Mouse (Mus musculus) forebrain, embryonic 10.5 days (tissue): ENCODE data around the gene Olfr902. TPM values are rescaled to one million over a fixed set of nuclear protein-coding genes. Genes with fewer than 3 reads are reported as not detected.
"Not testable (repeated sequence)": the region's sequence is repeated elsewhere in the genome, so short reads cannot be mapped to it uniquely, and the experiment has no call there.

Source experiments
- DNase-seq: peaks from one replicate; pipeline ENCODE4 v3.0.0-alpha.2; 2017; ENCODE audit warnings: low spot score; ENCODE audit errors: extremely low spot score
- H3K27ac ChIP-seq: fragments of 300-500 bp; sonication (generic); 2 replicates; pipeline ENCODE4 v1.5.1; 2016; ENCODE audit warnings: mild to moderate bottlenecking
- H3K27me3 ChIP-seq: fragments of 300-500 bp; sonication (generic); 2 replicates; pipeline ENCODE4 v1.6.1; 2016; ENCODE audit warnings: mild to moderate bottlenecking; ENCODE audit not compliant: poor library complexity, severe bottlenecking
- H3K36me3 ChIP-seq: fragments of 300-500 bp; sonication (generic); replicated peaks from 2 replicates; pipeline ENCODE4 v1.6.1; 2016; ENCODE audit warnings: mild to moderate bottlenecking, moderate library complexity
- H3K4me1 ChIP-seq: fragments of 300-500 bp; sonication (generic); 2 replicates; pipeline ENCODE4 v1.6.1; 2016
- H3K4me3 ChIP-seq: fragments of 300-500 bp; sonication (generic); 2 replicates; pipeline ENCODE4 v1.5.1; 2016; ENCODE audit warnings: mild to moderate bottlenecking, moderate library complexity
- H3K9me3 ChIP-seq: fragments of 300-500 bp; sonication (generic); 2 replicates; pipeline ENCODE4 v1.6.1; 2016; ENCODE audit warnings: mild to moderate bottlenecking, moderate library complexity
- WGBS: fragments of 180-500 bp; shearing (Covaris S2); methylation state at CpG from one replicate; pipeline ENCODE4 v1.1.7; 2016; 5-methylcytosine and 5-hydroxymethylcytosine counted together
- polyA plus RNA-seq: library from polyadenylated mRNA; unstranded; fragments of >200 nt; fragmentation: Nextera tagmentation; extraction: Ambion mirVana; gene quantifications from 2 replicates; pipeline ENCODE4 v1.2.1, GENCODE M21; 2016

Olfr902 gene
- polyA plus RNA-seq, result not detected in 2 replicates

DNA sequence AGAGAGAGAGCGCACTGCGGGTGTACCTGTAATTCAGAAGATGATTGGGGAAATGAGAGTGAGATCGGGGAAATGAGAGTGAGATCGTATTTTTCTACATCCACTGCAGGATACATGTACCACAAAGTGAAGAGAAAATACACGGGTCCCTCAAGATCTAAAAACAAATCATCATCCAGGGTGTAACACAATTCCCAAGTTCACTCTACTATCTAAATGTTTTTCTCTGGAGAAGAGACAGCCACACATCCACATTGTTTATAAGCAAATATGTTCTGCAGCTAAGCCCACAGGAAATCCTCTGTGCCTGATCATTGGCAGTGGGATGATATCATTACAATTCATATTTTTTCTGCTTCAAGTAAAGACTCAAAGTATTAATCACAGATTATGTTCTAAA lies at the start of gene Olfr902:
Gene Olfr902 (plus strand): TSS at position 301 of the 400 bp plus-strand sequence.
- H3K9me3 ChIP-seq, result no peaks in the 10 kb centered on the region
- H3K36me3 ChIP-seq, result no peaks in the 10 kb centered on the region
- WGBS, result 91% methylated on average over 5 of the region's 5 CpGs
- H3K27ac ChIP-seq, result no peak within 1 kb of the TSS
- H3K27me3 ChIP-seq, result no peaks in the 10 kb centered on the region
- no peaks in the 10 kb centered on the region for H3K4me1 ChIP-seq
- no peak for DNase-seq
- no peak within 1 kb of the TSS for H3K4me3 ChIP-seq

DNA sequence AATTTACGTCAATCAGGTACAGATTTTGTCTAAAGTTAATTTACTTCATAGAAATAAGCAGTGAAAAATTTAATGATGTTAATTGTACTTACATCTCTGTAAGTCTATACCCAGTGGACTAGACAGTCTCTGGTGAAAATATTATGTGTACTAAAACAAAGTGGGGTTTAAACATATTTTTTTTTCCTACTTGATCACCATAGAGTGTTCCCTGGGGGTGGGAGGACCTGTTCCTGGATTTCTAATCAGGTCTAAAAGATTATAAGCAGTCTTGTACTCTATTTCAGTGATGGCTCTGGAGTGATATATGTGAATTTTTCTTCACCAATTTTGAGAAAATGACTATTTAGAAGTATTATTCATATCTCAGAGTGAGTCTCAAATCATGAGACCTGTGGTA lies 46.1 kb upstream of the Olfr902 start, which contains the start of gene Olfr147:
Gene Olfr147 (plus strand): TSS at position 301 of the 400 bp plus-strand sequence.
- WGBS, result 88% methylated on average over 1 of the region's 1 CpGs
- no peak for DNase-seq

DNA sequence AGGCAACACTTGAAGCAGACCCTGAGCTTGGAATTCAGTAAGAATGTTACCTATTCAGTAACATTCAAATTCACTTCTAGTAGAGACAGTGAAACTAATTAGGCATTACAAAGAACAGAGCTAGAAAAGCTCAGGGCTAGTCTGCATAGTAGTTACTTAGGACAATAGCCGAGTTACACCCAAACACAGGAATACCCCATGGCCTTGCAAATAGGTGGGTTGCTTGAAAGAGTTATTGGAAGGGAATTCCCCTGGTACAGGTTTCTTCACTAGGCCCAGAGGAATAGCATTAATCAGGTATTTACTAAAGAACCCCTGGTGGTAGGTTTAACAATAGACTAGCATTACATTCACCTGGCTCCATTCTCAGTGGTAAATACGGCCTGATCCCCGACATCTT lies 40.0 kb upstream of the Olfr902 start:
- H3K36me3 ChIP-seq, H3K4me1 ChIP-seq, H3K4me3 ChIP-seq, H3K27me3 ChIP-seq, H3K27ac ChIP-seq, DNase-seq, H3K9me3 ChIP-seq: not testable (repeated sequence)
- WGBS, result 96% methylated on average over 3 of the region's 3 CpGs

More for the DNA sequence above, 46.1 kb upstream of the Olfr902 start, which contains the start of gene Olfr147:
- no peaks in the 10 kb centered on the region for H3K4me1 ChIP-seq
- H3K9me3 ChIP-seq, result no peaks in the 10 kb centered on the region
- no peak within 1 kb of the TSS for H3K4me3 ChIP-seq
- no peaks in the 10 kb centered on the region for H3K27me3 ChIP-seq
- H3K27ac ChIP-seq, result no peak within 1 kb of the TSS
- no peaks in the 10 kb centered on the region for H3K36me3 ChIP-seq

DNA sequence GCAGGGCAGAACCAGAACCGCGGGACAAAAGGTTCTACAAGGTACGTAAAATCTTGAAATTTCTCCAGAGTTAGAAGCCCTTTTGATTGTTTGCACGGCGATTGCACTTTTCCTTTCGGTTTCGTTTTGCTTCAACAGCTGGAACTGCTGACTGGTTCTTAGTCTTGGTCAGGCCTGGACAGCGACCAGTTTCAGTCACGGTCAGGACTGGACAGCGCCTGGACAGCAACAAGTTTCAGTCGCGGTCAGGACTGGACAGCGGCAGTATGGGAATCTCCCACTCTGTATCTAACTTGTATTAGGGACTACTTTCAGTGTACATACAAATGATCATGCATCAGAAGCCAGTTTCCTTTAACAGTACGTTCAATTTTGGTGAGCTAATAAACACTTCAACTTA lies 34.0 kb upstream of the Olfr902 start:
- WGBS, result 96% methylated on average over 14 of the region's 14 CpGs
- not testable (repeated sequence) for H3K4me1 ChIP-seq, H3K4me3 ChIP-seq, H3K36me3 ChIP-seq, H3K27ac ChIP-seq, H3K27me3 ChIP-seq, DNase-seq
- H3K9me3 ChIP-seq, result peaks cover 25% of the 10 kb centered on the region; the same call in 1 of the 2 replicates

DNA sequence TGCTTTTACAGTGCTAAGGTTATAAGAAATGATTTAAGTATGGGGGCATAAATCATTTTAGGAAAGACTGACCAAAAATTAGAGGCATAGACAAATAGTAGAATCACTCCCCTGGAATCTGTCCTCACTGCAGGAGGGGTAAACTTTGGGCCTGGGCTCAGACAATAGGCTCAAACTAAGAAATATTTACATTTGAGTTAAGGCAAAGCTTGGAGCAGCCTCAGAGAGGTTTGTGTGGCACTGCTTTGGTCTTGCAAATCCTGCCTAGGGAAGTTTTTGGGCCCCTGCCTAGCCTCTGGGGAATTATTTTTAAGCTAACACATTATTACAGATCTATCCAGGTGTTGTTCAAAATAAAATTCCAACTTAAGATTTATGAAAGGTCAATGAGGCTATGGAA lies 23.7 kb upstream of the Olfr902 start:
- Histone ChIP-seq H3K4me1 (no peaks in the 10 kb centered on the region), H3K27ac (no peak overlapping the region), H3K9me3 (no peaks in the 10 kb centered on the region; the same call in 1 of the 2 replicates), H3K4me3 (no peak overlapping the region), H3K36me3 (no peaks in the 10 kb centered on the region), H3K27me3 (no peaks in the 10 kb centered on the region)
- DNase-seq, result no peak

DNA sequence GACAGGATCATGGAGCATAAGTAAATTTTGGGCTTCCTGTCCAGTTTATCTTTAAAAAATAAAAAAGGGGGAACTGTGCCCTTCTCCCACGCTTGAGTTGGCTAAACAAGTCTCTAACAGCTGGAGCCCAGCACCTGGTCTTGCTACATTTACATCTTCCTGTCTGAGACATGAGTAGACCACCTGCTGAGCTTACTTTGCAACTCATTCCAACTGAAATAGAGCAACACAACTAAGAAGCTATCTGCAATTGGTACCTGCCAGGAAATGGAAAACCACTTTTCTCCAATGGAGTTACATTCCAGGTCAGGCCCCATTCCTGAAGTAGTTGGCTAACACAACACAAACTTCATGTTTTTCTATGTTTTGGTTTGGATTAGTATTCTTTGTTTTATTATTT lies 20.4 kb upstream of the Olfr902 start:
- Histone ChIP-seq H3K27ac (no peak overlapping the region), H3K4me3 (no peak overlapping the region), H3K36me3 (no peaks in the 10 kb centered on the region), H3K9me3 (no peaks in the 10 kb centered on the region), H3K4me1 (no peaks in the 10 kb centered on the region), H3K27me3 (no peaks in the 10 kb centered on the region)
- DNase-seq, result no peak
- WGBS, result 55% methylated on average over 1 of the region's 1 CpGs

DNA sequence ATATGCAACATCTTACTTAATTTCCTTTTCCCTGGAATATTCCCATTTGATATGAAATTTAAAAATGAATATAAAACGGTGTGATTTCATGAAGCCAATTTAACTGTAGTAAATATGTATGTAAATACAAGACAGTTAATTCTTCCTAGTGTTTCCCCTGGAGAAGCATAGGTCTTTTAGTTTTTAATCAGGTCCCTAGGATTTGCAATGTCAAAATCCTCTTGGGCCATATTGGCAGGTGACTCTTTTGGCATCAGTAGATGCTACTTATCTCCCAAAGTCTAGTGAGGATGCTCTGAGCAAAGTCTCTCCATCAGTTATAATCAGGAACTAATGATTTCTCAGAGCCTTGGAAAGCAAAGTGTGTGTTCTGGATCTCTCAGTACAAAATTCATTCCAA lies 18.3 kb upstream of the Olfr902 start, which contains the start of gene Olfr901:
Gene Olfr901 (plus strand): TSS at position 301 of the 400 bp plus-strand sequence.
- 94% methylated on average over 1 of the region's 1 CpGs for WGBS
- no peaks in the 10 kb centered on the region for H3K9me3 ChIP-seq

DNA sequence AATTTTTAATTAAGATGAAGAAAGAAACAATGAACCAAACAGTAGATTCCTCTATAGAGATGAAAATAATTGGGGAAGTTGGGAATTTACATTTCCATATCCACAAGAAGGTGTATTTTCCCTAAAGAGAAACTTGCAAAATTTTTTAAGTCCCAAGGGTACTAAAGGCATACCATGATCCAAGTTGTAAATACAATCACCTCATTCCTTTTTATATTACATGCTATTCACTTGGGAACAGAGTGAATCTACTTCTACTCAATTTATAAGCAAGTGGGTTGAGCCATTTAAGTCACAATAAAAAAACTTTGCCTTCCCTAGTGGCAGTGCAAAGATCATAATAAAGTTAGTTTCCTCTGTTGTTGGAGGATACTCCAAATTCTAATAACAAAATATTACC lies 15.4 kb downstream of the Olfr902 start, which contains the start of gene Olfr904:
Gene Olfr904 (plus strand): TSS at position 301 of the 400 bp plus-strand sequence.
- Histone ChIP-seq H3K27ac (no peak within 1 kb of the TSS), H3K4me3 (no peak within 1 kb of the TSS), H3K9me3 (no peaks in the 10 kb centered on the region), H3K36me3 (no peaks in the 10 kb centered on the region), H3K4me1 (no peaks in the 10 kb centered on the region), H3K27me3 (no peaks in the 10 kb centered on the region)
- no peak for DNase-seq

More for the DNA sequence above, 18.3 kb upstream of the Olfr902 start, which contains the start of gene Olfr901:
- no peak for DNase-seq
- Histone ChIP-seq H3K4me3 (no peak within 1 kb of the TSS), H3K27ac (no peak within 1 kb of the TSS), H3K4me1 (no peaks in the 10 kb centered on the region), H3K27me3 (no peaks in the 10 kb centered on the region), H3K36me3 (no peaks in the 10 kb centered on the region)

DNA sequence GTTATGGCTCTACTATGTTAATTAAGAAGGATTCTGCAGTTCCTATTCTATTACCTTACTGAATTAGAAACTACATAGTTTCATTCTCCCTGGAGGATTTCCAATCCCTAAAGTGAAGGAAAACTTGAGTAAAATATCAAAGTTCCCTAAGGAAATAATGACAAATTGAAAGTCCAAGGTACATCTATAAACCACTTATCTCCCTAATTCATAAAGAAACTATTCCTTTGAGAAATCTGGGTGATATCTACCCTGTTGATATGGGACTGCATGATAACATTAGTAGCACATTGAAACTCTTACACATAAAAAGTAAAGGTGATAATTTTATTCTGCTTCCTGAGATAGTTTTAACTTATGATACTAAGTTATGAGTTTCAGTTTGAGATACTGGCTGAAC lies 23.4 kb downstream of the Olfr902 start, which contains the start of gene Olfr905:
Gene Olfr905 (plus strand): TSS at position 301 of the 400 bp plus-strand sequence.
- H3K27me3 ChIP-seq, result no peaks in the 10 kb centered on the region

DNA sequence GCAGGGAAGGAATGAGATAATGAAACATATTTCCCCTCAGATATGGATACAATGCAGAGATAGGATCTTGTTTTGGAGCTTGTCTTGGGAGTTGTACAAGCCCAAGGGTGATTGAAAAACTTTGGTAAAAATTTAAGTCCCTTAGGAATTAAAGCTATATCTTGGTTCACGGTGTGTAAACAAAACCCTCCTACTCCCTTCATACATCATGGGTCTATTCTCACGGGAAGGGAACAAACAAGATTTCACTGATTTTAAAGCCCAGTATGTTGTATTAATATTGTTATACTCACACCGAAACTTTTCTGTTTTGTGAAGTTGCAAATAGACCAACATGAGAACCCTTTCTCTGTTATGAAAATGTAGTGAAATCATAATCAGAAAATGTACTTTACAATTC lies 39.3 kb downstream of the Olfr902 start, which contains the start of gene Olfr906:
Gene Olfr906 (plus strand): TSS at position 301 of the 400 bp plus-strand sequence.
- no peak within 1 kb of the TSS for H3K4me3 ChIP-seq

More for the DNA sequence above, 23.4 kb downstream of the Olfr902 start, which contains the start of gene Olfr905:
- no peaks in the 10 kb centered on the region for H3K36me3 ChIP-seq
- H3K9me3 ChIP-seq, result no peaks in the 10 kb centered on the region
- no peaks in the 10 kb centered on the region for H3K4me1 ChIP-seq
- DNase-seq, result no peak
- H3K4me3 ChIP-seq, result no peak within 1 kb of the TSS
- no peak within 1 kb of the TSS for H3K27ac ChIP-seq

DNA sequence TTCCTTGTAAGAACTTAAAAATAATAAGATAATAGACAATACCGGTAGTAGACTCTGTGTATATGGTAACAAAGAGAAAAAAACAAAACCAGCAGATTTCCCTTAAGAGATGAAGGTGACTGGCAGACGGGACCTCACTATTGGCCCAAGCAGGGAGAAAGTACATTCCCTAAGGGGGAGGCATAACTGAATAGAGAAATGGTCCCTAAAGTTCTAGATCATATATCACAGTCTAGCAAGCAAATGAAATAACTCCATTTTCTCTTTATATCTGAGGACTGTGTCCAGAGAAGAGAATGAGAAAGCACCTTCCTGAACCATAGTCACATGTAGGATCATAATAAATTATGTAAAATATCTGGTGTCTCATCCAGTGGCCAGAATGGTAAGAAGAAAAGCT lies 48.0 kb downstream of the Olfr902 start, which contains the start of gene Olfr907:
Gene Olfr907 (plus strand): TSS at position 301 of the 400 bp plus-strand sequence.
- Histone ChIP-seq H3K4me1 (no peaks in the 10 kb centered on the region), H3K36me3 (no peaks in the 10 kb centered on the region), H3K27me3 (no peaks in the 10 kb centered on the region), H3K4me3 (no peak within 1 kb of the TSS), H3K27ac (no peak within 1 kb of the TSS), H3K9me3 (no peaks in the 10 kb centered on the region)
- DNase-seq, result no peak
- WGBS, result 87% methylated on average over 2 of the region's 2 CpGs

More for the DNA sequence above, 39.3 kb downstream of the Olfr902 start, which contains the start of gene Olfr906:
- no peak for DNase-seq
- Histone ChIP-seq H3K9me3 (no peaks in the 10 kb centered on the region), H3K4me1 (no peaks in the 10 kb centered on the region), H3K27me3 (no peaks in the 10 kb centered on the region), H3K27ac (no peak within 1 kb of the TSS), H3K36me3 (no peaks in the 10 kb centered on the region)
- WGBS, result 91% methylated on average over 3 of the region's 3 CpGs
